Mouse (Mus musculus): Measurements from ENCODE around the gene Bahcc1. TPM values are rescaled to one million over a fixed set of nuclear protein-coding genes. Genes with fewer than 3 reads are reported as not detected.

The Bahcc1 gene
- total RNA-seq, 4 experiments from 2014 or later = 6.2 to 12.6 (median 9.3) TPM

DNA sequence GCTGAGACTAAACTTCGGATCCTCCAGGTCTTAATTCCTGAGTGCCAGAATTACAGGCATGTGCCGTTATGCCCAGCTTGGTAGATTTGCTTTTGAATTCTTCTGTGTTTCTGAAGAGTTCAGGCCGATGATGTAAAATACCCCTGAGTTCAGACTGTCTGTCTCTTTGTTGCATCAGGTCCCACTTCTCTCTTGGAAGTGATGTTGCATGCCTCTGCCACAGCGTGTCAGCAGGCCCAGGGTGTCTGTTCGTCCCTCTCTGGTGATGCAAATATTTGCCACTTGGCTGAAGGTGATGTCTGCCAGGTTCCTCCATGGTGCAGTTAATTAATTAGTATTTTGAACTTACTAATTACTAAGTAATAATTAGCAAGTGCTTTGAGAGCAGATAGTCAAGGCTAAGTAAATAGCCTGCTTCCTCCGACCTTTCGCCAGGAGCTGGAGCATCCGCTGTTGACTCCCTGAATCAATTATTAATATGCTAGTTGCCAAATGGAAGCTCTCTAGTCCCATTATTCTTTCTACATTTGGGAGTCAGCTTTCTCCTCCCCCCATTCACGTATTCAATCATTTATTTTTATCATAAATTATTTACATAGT is 26.6 kb upstream of the Bahcc1 start:
- DNase-seq (ENCODE audit: low spot score) = no peak

DNA sequence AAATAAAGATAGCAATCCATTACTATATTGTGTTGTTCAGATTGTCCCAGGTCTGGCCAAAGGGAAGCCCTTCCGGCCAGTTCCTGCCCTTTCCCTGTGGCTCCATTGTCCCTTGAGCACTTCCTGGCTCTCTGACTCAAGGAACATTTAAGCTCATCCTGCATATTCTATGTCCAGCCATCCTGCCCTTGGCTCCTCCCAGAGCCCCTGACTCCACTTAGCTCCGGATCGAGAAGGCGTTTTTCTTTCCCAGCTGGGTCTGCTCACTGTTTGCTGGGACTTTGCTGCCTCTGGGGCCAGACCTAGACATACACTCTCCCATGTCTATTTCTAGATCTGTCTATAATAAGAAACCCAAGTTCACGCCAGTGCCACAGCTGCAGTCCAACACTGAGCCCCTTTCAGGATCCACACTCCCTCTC is 26.1 kb upstream of the Bahcc1 start:
- no peak for DNase-seq (ENCODE audit: low spot score)

DNA sequence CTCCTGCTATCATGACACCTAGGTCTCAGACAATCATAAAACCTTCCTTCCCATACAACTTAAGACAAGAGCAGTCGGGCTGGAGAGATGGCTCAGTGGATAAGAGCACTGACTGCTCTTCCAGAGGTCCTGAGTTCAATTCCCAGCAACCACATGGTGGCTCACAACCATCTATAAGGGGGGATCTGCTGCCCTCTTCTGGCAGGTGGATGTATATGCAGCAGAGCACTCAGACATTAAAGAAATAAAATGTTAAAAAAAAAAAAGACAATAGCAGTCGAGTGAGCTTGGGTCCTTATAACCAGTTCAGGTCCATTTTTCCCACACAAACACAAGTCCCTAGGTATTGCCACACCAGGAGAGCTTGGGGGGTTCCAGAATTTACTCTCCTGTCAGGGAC is 23.9 kb upstream of the Bahcc1 start:
- DNase-seq (ENCODE audit: low spot score) = no peak

DNA sequence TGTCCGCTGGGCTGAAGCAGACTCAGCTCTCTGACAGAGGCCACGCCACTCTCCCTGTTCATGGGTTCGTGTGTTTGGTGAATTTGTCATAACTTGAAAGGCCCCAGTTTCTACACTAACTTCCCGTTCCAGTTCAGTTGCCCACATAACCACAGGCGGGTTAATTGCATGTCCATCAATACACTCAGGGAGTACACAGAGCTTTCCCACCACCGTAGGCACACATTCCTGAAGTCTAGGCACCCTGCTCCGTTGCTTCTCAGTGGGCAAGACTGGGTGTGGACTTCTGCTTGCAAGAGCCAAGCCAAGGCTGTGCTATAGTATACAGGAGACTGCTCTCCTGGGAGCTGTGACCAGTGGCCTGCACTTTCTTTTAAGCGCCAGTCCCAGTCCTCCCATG is 23.3 kb upstream of the Bahcc1 start:
- no peak for DNase-seq (ENCODE audit: low spot score)

DNA sequence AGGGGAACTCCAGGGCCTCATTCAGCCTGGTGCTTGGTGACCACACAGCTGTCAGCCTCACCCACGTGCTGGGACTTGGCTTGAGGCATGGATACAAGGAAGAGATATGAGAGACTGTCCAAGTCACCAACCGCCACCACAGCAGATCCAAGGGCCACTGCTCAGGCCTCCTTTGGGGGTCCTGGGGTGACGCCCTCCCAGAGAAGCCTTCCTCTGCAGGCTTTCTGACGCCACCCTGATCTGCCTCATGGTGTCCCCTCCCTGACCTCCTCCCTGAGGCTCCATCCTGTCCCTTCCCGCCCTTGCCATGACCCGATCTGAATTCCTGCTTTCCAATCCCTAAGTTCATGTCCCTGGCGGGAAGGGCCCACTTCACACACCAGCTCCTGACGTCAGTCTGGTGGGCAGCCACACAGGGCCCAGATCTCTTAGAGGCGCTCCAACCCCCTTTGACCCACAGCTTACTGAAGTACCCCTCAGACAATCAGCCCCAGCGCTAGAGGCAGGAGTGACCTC is 17.0 kb upstream of the Bahcc1 start:
- no peak for DNase-seq (ENCODE audit: low spot score)

DNA sequence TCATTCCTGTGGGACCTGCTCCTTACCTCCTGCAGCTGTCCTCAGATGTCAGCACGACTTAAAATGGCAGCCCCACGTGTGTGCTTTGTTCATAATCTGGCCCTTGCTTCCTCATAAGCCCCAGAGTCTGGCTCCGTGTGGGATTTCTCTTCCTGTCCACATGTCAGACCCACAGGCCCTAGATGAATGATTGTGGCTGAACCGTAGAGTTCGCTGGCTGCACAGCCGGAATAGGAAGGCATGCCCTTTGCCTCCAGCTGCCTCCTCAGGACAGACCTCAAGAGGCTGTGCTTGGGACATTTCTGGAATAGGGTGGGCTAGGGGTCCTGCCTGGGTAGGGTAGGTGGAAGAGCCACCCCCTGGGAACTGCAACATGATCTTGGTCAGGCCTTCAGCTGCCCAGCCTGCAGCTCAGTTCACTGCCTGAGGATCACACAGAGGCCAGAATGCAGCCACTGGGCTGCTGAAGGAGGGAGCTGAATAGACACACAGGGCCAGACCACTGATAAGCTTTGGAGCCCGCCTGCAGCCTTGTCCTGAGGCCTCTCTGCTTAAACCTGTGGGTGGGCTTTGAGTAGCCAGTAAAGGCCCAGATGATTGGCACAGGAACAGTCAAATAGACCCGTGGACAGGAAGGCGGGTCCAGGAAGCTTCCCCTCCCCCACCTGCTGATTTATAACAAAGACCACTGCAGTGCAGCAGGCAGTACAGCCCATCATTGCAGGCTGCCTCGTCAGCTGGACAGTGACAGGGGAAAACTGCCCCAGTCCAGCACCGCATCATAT is 16.0 kb upstream of the Bahcc1 start:
- DNase-seq (ENCODE audit: low spot score) = no peak

DNA sequence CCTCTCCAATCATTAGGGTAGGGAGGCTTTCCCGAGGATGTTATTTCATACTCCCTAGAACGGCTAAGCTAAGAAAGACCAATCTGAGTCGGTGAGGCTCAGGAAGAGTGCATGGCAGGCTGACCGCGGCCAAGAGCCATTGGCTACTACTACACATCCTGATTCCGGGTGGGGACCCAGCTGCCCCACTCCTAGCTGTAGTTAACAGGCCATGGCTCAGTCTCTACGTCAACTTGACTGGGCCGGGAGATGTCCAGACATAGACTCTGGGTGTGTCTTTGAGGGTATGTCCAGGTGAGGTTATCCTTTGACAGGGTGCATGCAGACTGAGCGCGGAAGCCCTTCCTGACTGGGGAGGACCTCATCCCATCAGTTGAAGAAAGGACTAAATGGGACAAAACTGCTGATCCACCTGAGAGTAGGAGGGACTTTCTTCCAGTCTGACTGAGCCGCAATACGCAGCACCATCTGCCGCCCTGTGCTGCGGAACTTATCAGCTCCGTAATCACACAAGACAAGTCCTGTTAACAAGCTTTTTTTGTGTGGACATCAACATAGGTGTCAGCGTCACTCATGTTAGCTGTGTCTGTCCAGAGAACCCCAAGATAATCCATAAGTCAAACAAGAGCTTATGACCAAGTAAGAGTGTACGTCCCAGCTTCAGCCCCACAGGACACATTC is 14.4 kb upstream of the Bahcc1 start:
- no peak for DNase-seq (ENCODE audit: low spot score)

DNA sequence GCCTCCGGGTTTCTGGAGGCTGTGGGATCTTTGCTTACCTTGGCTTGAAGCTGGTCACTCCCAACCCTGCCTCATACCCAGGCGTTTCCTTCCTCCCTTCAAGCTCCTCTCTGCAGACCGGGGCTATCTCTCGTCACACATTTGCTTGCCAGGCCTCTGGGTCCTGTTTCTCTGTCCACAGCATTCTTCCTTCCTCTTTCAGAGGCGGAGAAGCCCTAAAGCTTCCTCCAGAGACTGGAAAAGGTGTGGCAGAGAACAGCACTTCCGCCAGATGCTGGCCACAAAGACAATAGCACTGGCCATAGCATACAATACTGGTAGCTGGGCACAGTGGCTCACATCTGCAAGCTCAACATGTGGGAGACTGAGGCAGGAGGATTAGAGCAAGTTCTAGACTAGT is 13.8 kb upstream of the Bahcc1 start:
- DNase-seq (ENCODE audit: low spot score) = no peak

DNA sequence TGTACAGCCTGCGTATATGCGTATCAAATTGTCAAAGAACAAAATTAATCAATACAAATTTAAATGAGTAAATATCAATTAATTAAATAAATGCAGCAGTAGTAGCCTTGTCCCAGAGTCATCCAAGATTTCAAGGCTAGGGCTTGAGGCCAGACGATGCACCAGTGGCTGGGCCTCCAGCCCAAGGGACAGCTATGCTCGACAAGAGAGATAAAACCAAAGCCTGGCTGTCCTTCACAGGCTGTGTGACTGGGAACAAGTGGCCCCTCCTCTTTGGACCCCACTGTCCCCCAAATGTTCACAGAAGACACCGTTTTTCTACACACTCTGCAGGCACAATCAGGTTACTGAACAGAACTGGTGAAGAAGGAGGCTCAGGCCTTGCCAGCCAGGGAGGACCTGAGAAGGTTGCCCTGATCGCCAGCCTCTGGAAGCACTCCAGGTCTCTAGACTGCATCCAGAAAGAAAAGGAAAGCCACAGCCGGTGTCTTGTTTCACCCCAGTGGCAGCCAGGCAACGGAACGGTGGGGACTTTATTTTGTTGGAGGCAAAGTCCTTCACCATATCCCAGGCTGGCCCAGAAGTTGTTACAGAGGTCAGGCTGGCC is 12.7 kb upstream of the Bahcc1 start:
- no peak for DNase-seq (ENCODE audit: low spot score)

DNA sequence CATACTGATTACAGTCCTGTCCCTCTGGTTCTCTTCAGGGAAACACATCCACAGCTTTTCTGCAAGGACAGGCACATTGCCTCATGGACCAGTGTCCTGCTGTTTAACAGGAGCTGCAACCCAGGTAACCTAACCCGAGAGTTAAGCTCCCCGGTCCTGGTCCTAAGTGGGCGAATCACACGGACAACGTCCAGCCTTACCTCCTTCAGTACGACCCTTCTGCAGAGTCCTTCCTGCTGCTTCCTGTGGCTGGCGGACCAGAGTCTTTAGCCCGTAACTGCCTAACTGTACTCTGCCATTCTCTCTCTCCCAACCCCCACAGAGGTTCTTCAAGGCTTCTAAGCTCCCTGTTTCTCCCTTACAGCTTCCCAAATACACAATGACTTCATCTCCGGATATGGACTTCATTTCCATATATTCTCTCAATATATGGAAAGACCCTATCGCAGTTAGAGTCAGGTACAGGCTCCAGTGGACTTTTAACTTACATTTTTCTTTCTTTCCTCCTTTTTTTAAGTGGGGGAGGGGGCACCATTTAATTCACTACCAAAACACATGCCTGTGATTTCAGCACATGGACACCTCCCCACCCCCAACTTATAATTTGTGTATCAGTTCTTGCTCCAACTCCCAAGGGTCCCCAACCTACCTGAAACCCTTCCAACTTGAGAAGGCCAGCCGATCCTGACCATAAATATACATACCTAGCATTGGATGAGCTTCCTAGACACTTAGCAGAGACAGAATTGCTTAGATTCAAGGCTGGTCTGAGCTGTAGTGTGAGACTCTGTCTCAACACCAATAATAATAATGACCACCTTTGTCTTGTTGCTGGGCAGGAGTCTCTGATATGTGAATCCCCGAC is 11.6 kb upstream of the Bahcc1 start:
- DNase-seq (ENCODE audit: low spot score) = no peak

DNA sequence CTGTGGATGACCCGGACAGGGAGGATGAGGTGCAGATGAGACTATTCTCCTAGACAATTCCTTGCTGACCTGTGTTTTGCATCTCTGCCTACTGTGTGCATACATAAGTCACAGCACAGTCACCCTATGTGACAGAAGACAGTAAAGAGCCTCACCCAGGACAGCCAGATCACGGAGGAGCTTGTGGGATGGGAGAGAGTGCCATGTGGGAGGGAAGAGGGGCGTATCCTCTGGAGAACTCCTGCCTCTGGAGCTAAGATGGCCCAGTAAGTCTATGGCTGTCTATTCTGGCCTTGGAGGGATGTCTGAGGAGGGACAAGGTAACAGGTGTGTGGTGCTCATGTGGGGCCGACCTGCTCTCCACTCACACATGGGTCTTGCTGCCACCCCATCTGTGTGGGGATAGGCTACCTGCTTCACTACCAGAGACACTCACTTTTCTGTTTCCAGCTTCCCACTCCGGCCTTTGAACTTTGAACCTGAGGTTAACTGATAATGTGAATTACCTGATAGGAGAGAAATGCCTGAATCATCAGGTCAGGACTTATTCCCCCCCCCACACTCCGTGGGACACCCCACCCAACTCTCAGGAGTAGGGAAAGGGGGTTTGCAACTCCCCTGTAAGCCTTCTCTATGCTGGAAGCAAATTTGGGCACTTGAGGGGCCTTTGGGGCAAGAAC is 10.2 kb upstream of the Bahcc1 start:
- no peak for DNase-seq (ENCODE audit: low spot score)

DNA sequence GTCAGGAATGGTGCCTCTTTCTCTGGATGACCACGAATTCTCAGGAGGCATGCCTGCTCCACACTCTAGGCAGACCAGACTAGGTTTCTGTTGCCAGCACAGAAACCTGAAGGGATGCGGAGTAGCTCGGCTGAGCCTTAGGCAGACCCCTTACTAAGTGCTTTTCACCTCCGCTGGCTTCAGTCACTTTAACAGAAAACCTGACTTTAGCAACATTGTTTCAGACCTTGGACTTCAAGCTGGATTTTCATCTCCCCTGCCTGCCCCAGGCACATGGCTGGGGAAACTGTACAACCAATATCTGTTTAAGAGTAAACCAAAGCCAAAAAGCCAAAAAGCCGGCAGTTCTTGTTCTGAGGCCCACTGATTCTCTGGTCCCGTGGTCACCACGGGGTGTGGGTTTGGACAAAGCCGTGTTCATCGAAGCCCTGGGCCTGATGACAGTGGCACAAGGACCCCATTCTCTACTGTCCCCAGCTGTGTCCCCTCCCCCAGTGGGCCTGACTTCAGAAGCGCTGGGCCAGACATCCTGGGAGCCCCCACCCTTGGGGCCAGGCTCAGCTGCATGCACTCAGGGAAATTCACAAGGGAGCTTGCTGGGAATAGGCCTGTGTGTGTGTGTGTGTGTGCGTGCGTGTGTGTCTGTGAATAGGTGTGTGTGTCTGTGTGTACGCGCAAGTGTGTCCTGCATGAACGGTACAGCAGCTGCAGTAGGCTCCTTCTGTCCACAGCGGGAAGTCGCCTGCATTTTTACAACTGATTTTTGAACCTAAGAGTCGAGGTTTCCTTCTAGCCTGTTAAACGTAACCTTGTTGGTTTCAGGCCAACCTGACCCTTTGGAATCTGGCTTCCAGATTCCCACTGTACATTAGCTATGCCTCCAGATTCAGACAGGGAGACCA is 8.9 kb upstream of the Bahcc1 start:
- DNase-seq (ENCODE audit: low spot score) = no peak

DNA sequence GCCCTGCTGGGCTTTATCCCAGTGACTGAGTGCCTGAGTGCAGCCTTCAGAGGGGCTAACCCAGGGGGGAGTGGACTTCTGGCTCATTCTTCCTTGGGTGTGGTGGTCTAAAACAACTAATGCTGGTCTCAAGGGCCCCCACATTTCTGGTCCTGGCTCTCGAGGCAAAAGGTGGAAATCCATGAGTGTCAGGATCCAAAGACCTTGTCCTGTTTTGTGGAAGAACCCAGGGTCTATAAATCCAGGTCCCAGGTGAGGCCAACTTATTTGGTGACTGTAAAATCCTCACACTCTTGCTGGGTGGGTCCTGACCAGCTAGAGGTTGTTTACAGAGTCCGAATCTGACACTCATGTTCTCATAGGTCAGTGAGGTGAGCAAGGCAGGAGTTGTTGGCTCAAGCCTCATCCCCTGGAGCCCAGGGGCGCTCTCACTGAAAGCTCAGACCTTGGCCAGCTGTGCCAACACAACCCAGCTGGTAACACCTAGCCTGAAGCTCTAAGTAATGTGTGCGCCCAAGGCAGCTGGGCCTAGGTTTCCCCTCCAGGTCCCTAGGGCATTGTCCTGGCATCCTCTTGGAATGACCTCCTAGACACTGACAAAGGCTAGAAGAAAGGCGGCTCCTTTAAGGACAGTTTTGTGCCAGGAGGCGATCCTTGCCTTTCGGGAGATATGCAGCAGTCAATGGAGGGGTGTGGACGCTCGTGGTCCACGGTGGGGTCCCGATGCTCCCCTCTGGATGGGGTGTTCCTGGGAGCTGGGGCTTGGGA is 8.1 kb upstream of the Bahcc1 start:
- DNase-seq (ENCODE audit: low spot score) = no peak

DNA sequence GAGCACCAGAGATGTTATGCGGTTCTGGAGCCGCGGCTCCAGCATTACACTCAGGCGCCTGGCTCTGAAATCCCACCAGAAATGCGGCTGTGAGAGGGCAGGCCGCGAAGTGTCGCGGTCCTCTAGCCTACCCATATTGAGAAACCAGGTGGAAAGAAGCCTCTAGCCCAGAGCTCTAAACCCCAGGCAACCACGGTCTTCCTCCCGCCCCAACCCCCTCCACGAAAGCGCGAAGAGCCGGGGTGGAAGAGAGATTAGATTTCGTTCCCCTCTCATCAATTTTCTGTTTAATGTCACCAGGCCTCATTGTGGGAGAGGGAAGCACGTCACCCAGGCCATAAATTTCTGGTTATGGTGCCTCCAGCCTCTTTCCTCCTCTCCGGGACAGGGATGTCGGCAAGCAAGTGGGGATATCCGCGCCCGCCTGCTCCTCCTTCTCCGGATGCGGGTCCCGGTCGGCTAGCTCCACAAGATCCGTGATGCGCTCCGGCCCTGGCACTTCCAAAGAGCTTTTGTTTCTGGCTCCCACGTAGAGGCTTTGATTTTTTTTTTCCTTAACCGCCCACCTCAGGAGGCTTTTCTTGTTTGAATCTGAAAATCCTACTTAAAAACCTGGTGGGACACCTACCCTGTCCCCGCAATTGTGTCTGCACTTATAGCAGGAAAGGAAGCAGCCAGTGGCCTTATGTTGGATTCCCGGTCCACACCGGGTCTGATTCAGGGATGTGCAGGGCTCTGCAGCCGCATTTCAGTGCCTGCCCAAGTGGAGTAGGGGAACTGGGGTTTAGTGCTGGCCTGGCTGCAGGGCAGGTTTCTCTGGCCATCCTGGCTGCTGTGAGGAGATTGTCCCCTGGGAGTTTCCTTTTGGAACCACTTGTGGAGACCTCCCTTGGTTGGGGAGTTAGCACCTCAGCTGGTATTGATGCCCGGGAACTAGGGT is 7.2 kb upstream of the Bahcc1 start:
- DNase-seq (ENCODE audit: low spot score) = no peak

DNA sequence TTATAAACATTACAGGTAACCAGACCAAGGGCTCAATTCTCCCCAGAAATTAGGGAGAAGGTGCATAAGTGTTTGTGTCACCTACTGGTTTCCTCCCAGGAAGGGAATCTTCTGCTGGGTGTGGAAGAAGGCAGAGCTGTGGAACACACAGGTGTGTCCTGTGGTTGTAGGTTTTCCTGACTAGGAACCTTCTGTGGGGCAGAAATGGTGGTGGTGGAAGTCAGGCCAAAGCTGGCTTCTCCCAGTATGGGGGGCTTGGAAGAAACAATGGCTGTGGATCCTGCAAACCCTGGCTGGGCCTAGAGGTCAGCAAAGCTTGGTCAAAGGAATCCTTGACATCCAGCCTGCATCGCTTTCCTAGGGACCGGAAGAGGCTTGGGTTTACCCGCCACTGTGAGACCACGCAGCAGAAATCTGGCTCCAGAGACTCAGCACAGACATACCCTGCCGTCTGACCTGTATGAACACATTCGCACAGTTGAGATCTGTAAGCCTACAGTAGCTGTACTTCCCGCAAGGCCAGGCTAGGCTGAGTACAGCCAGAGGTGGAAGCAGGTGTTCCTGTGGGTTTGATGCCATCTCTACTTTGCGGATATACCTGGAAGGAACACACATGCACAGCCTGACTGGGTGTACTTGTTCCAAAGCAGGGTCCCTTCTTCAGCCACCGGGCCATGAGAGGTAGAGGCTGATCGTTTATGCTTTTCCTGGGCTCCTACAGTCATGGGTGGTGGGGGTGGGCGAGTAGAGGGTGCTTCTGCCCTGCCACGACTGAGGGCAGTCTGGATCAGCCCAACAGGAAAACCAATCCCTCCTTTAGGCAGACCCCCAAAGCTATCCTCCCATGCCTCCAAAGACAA is 6.1 kb upstream of the Bahcc1 start:
- no peak for DNase-seq (ENCODE audit: low spot score)

DNA sequence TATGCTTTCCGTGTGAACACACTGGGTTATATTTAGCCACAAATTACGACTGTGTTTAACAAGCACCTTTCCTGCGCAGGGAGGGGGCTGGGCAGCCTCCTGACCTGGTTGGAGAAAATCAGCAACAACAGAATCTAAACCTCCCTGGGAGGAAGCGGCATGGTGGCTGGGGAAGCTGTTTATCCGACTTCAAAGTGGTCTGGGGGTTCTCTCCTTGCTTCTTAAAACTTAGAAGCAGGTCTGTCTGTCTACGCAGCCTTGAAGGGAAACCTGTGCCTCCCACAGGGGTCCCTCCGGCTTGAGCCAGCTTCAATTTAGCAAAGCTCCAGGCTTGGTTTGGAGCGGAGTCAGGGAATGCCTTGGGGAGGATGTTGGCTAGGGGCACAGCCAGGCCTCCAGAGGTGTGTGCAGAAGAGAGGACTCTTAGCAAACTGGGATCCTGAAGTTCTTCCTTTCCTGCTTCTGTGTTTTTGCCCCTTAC is 5.1 kb upstream of the Bahcc1 start:
- no peak for DNase-seq (ENCODE audit: low spot score)
